Mouse (Mus musculus): ENCODE measurements at regions not wholly inside any gene's neighbourhood (a gene's known extent, or its start where the extent isn't known, plus 50 kb on each side); places are given as distances from the start of the nearest gene placed in this dataset.

DNA sequence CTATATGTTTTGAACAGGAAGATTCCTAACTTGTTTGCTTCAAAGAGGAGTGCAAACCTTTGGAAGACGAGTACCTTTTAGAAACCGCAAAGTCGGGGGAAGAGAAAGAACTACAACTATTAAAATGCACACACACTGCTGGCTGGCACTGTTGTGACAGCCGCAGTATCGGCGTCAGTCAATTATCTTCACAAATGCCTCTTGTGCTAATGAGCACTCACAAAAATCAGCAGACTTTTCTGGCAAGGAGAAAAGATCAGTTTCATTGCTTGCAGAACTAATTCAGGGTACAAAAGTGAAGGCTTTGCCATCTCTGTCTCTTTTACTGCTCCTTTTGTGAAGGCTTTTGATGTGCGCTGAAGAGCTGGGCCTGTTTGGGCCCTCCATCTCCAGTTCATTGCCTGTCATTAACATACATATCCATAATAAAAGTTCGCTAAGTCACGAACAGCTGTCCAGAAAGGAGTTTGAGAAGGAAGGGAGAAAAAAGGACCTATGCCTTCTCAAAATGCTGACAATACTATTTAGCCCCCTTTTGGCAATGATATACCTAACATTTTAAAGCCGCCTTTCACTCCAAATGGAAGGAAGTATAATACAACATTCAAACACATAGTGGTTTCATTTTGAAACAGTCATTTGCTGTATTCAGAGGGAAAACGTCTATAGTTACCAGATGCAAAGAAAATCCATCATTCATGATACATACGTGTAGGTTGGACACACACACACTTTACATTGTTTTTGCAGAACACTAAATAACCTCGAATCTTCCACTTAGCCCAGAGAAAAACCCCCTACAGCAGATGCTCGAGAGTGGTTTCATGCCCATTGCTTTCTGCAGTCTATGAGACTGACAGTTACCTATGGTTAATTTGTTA is 186.6 kb upstream of the Sp8 start:
- no peak for DNase-seq (ENCODE audit: low spot score in 2 of 2)

DNA sequence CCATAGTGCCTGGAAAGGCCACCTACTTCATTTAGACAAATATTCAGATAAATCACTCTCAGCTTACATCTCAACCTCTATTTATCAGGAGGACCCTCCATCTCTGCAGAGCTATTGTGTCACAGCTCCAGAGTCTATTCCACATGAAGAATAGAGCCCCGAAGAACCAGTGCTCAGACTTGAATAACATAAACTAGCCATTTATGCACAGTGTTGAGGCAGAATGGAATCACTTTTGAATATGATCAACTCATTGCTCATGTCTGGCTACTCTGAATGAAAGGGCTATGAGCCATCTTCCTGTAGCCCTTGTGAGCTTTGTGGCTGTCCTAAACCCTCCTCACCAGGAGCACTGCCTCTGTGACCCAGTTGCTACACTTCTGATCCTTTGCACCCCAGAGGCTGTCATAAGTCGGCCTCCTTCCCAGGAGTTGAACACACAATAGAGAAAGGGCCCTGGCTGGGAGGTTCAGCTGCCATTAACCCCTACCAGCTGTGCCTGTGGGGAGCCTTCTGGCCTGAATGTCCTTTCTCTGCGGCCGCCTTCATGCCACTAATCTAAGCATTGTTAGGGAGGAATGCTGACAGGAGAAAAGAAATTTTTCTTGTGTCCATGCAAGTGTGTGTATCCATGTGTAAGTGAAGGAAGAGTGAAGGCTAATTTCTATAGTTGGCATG is 195.5 kb upstream of the Sp8 start:
- no peak for DNase-seq (ENCODE audit: low spot score in 2 of 2)

DNA sequence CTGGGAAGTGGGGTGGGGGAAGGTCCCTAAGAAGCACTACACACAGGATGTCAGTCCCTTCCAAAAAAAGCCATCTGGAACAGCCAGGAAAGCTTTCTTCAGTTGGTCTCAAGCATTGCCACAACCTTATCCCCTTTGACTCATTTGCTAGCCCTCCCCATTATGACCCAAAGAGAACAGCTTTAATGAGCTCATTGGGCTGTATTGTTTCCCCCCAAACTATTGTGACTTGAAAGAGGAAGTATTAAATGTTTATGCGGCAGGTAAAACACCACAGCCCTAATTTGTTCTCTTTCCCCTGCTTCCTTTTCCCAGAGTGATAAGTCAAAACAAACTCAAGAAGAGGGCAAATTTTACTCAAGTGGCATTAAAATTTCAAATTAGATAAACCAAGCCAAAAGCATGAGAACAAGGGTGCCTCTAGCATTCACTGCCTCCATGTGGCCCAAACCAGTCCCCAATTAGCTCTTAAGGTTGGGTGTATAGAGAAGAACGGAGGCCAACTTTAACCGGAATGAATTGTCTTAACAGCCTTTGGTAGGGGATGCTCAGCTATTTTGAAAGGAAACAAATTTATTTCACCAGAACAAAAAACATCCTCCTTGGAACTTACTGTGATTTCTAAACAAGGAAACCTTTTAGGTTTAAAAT is 196.7 kb upstream of the Sp8 start:
- DNase-seq (ENCODE audit: low spot score in 2 of 2), result no peak

DNA sequence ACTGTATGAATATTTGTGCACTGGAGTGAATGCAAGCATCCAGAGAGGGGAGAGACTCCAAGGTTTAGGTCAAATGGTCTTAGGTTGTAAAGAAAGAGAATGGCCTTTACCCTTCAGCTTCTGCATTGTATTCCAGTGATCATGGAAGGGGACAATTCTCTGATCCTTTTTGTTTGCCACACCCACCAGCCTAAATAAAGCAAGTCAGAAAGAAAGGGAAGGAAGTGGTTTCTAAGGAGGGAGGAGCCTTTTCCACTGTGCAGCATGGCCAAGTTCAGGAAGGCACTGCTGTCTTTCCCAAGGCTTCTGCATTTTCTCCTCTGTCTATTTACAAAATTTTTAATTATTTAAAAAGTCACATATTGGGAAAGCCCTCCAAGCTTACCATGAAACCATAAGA is 197.5 kb upstream of the Sp8 start:
- no peak for DNase-seq (ENCODE audit: low spot score in 2 of 2)

DNA sequence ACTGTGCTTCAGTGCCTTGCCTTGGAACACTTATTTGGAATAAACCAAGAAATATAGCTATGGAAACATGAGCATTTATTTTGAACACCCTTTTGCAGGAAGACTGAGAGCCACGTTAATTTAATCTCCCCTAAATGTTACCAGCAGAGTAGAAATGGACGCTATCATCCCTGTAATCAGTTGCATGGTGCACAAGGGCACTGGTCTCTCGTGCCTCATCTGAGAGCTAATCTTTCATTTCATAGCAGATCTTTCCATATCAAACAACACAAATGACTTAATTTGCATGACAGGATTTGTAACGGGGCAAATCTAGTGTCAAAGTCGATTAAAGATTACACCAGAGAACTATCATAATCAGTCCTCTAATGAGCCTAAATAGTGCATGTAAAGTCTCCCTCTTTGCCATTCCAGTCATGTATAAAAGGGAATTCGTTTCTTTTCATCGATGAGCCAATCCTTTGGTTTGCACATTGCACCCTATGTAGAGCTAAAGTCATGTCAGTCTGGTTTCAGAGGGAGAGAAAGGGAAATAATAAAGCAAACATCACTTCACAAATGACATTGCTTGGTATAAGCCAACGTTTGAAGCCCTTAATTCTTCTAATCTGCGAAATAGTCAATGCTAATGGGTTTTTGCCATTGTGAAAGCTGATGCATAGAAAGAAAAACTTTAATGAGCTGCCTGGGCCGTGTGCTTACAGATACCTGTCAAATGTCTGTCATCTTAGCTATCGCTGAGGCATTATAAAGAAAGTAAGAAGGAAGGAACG is 198.7 kb upstream of the Sp8 start:
- no peak for DNase-seq (ENCODE audit: low spot score in 2 of 2)

DNA sequence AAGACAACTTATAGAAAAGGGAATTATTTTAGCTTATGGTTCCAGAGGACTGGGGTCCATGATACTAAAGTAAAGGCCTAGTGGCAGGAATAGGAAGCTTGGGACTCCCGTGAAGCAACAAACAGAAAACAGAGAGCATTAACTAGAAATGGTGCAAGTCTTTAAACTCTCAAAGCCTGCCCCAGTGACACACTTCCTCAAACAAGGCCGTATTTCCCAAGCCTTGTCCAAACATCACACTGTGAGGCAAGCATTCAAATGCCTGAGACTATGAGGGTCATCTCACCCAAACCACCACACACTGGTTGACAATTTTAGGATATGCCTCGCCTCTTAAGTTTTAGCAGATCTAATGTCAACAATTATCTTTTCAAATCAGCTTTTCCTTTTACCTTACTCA is 205.2 kb upstream of the Sp8 start:
- no peak for DNase-seq (ENCODE audit: low spot score in 2 of 2)

DNA sequence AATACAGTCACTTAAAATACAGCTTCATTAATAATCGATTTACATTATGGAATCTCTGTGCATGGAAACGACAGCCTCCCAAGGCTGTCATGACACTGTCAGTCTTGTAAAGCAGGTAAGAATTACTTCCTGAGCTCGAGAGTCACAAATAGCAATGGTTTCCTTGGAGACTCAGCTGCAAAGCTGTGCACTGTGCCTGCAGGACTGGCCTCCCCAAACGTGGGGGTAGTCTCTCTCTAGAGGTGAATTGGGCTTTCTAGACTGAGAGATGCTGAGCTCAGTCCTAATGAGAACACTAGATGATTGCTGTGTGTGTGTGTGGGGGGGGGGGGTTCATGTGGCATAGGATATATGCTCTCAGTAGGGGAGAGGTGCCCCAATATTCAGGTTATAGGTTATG is 208.9 kb upstream of the Sp8 start:
- DNase-seq (ENCODE audit: low spot score in 2 of 2), result no peak

DNA sequence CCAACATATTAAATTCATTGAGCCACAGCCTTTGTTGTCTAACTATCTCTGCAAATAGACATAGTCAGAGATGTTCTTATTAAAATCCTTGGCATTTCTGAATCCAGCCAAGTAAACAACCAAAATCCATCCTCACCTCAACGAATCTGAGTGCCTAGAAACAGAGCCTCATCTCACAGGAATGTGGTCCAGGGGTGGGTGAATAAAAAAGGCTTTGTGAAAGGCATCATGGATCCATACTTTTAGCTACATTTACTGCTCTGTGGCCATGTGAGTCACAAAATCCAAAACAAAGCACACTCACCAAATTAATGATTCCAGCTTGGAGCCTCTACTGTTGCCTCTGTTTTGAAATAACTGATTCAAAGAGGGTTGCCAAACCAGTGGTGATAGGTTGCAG is 210.7 kb upstream of the Sp8 start:
- no peak for DNase-seq (ENCODE audit: low spot score in 2 of 2)

DNA sequence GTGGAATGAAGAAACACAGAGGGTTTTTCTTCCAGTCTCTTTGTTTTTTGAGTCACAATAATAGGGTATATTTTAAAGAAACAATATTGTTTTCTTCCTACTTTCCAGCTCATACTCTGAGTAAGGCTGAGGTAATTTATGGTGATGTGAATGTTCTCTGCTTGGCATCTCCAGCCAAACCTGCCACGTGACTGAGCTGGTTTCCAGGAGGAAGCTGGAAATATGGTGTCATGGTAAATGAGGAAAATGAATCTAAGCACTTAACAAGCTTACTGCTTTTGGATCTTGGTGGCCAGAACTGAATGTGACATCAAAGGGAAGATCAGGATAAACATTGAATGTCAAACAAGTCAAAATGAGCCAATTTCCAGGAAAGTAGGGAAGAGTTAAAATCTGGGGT is 215.8 kb upstream of the Sp8 start:
- DNase-seq (ENCODE audit: low spot score in 2 of 2), result no peak

DNA sequence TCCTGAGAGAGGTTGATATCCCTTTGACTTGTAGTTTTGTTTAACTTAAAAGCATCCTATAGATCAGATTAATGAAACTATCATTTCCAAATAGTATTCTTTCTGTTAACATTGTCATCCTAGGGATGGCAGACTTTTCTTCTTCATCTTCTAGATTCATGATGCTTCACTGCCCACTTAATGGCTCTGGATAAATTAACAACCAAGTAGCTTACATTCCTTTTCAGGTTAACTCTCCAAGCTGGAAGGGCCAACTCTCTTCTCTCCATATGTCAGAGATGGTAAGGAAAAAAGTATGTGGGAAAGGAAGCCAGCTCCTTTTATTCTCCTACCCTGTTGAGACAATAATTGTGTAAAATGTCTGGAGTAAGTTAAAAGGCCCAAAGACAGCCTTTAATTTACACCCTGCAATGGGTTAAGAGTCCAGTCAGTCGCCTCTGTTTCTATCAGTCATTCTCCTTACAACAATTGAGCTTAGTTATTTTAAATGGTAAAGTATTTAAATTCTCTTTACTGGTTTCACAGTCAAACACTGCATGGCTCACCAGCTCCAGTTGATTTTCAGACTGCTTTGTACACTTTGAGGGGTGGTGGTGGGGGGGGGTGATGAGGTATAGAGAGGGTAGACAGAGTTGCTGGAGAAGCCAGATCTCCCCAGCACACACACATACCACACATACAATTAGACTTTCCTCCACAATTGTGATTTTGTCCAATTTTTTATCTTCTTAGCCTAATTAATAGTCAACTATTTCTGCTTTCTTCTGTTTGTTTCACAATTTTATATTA is 224.2 kb upstream of the Sp8 start:
- no peak for DNase-seq (ENCODE audit: low spot score in 2 of 2)

DNA sequence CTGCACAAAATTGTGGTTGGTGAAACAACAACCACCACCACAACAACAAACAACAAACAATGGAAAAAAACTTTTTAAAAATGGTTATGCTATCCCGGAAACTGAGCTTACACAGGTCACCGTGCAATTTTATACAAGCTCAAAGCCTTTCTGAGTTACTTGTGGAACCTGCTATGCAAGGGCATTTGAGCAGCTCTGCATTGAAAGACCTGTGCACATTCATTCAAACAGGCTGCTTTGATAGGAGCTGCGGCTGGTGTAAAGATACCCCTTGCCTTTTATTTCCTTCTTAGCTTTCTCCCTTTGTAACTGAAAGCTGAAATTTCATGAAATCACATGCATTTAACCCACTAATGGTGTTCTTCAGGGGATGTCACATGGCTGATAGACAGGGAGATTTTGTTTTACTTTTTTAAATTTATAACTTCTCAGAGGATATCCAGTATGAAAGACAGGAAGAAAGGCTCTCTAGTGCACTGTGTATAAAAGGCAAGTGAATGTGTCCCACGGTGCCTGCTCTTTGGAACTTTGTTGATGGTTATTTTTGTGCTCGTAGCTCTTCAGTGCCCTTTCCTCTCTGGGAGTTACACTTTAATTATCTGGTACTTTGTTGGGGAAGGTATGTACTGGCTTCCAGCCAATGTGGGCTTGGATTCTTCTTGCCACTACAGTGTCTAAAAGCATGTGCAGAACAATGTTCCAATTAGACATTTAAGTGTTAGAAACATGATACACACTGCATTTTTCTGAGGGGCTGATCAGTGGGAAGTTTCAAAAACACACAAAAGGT is 225.1 kb upstream of the Sp8 start:
- no peak for DNase-seq (ENCODE audit: low spot score in 2 of 2)

DNA sequence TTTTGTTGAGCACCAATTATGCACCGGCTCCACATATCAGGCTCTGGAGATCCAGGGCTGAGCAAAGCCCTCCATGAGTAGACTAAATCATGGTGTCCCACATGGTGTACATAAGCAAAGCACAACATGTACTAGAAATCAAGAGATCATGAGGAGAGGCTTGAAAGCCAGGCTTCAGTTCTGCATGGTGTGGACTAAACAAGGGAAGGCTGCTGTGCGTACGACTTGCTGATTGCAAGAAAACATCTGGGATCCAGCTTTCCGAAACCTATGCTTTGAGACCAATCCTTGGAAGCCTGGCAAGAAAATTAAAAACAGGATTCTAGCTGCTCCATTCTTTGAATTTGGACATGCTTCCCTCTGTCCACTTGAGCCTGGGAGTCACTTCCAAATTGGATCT is 249.1 kb upstream of the Sp8 start:
- no peak for DNase-seq (ENCODE audit: low spot score in 2 of 2)

DNA sequence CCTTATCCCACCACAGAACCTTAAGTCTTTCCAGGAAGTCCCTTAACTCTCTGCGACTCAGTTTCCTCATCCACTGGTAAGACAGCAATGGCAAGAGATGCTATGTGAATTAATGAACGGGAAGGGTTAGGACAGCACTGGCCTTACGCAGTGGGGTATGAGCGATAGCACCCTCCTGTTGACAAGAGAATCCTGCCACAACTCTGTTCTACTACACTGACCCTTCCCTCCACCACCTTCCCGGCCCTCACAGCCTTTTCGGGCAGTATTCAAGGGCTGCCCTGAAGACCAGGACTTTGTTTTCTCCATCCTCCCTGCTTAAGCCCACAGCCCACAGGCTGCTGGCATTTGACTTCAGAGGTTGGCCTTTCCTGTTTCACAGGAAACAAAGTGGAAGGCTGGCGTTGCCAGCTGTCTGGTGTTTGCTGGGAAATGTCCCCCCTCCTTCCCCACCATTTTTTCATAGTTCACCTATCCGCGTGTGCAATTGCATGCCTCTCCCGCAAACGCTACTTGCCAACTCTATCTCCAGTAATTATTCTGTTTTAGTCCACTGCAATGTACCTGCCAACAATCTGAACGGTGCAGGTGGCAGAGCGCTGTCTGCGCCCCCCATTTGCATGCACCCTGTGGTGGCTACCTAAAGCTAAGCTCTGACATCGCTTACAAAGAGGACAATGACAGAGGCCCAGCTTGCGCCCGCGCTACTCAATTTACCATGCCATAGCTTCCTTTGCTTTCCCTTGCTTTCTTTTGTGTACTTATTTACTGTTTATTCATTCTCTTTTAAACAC is 251.2 kb upstream of the Sp8 start:
- DNase-seq (ENCODE audit: low spot score in 2 of 2), result no peak

DNA sequence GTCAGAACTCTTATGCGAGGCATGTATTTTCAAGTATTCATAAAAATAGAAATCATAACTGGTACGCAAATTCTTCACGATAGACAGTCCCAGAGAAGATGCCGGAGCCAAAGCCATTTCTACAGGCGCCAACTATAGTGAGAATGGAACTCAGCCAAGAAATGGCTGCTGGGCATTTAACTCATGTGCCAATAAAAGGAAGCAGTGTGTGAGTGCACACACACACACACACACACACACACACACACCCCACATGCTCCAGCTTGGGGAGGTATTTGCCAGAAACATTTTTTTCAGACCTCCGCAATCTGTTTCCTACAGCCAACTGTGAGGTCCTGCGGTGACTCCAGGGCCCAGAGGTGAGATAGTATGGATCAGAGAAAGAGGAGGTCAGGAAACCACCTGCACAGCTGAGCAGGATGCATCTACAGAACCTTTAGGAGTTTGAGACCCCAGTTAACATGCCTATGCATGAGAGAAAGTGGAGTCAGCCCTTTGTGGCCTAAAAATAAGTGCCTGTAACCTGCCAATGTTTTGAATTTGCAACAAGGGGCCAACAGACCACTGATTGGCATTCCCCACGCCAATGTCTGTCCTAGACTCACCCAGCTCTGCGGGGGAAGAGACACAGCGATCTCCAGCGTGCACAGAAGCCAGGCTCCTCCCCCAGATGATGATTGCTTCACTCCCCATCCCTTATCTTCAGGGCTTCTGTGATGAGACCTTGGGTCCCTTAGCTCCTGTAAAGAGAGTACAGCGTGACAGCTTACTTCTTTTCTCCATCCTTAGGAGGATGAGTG is 262.1 kb upstream of the Sp8 start:
- no peak for DNase-seq (ENCODE audit: low spot score in 2 of 2)

DNA sequence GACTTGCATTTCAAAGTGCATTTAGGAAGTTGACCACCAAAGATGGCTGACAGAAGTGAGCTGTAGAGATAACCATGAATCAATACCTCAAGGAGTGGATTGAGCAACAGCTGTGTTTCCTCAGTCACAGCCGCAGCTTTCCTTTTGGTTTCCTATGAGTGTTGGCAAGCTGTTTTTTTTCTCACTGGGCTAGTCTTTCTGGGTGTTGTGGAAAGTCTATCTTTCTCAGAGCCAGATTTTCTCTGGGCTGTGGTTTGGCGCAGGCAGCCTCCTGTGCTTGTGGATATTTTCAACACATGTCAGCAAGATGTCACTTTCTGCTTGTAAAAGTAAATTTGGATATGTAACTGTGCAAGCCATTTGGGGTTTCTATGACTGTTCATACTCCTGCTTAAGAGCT is 268.6 kb upstream of the Sp4 start:
- no peak for DNase-seq (ENCODE audit: low spot score in 2 of 2)

DNA sequence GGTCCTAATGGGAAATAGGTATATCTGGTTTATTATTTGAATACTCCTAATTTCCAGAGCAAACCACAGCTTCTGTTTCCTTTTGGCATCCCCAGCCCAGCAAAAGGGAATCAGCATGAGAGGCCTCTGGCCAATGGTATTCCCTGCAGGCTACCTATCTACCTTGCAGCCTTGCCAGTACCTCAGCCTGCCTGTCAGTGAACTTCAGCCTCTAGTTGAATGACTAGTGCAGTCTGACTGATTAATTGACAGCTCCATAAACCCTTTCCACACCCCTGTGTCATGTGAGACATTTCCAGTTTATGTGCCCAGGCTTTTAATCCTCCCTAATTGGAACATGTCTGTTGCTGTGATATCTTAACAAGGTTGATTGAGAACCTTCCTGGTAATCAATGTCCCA is 265.4 kb upstream of the Sp4 start:
- DNase-seq (ENCODE audit: low spot score in 2 of 2), result no peak

DNA sequence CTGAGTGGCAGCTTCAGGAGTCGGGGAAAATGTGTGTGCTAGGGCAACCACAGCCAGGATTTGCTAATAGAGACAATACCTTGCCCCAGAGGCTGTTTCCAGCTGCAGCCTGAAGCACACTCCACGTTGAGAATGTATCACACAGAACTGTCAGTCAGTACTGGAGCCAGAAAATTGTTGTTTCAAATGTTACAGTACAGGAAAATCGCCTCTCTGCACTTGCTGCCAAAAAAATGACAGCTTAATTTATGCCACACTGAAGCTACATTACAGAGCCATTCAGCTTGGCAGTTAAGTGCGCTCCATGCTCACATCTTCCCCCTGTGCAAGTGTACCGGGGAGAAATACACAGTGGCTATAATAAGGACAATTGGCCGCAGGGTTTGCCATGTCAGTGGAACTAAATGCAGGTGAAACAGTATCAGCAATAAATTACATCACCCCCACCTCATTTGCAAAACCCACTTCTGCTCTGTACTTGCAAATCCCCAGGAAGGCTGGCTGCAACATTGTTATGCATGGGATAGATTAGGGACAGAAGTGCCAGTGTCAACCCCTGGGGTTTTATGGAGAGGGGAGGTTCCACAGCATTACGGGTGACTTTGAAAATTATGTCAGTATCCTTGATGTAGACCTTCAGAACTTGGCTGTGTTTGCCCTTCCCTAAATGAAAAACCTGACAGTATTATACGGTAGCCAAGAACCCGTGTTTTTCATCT is 263.3 kb upstream of the Sp4 start:
- no peak for DNase-seq (ENCODE audit: low spot score in 2 of 2)

DNA sequence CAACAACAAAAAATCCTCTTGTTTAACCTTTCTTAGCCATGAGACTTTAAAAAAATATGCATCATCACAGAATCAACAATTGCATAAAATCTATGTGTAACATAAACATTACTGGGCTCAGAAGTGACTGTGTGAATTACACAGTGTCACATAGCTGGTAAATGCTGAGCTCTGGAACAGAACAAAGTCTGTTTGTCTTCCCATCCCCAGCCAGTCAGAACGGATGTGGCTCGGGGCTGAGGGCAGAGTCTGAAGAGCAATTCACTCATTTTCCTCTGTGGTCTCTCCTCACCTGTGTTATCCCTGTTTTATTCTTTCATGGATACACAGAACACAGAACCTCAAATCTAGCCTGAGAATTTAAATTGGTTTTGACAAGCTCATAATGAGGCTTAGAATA is 261.0 kb upstream of the Sp4 start:
- no peak for DNase-seq (ENCODE audit: low spot score in 2 of 2)
